Mouse (Mus musculus) stomach, embryonic 16.5 days (tissue): ENCODE data around the gene Pde4c. TPM values are rescaled to one million over a fixed set of nuclear protein-coding genes. Genes with fewer than 3 reads are reported as not detected.
A peak's percentile ranks its signal among the peaks of the same experiment; 100 is the strongest.

ENCODE experiments used
- ATAC-seq: fragments of 200-750 bp; cut with Nextera tagmentation; 2 replicates; pipeline ENCODE4 v1.8.0; 2017; ENCODE audit warnings: moderate number of reproducible peaks, moderate TSS enrichment; ENCODE audit not compliant: insufficient read depth, low FRiP score
- H3K27ac ChIP-seq: fragments of 300-500 bp; sonication (generic); 2 replicates; pipeline ENCODE4 v1.5.1; 2014; ENCODE audit warnings: low read length
- H3K27me3 ChIP-seq: fragments of 300-500 bp; sonication (generic); 2 replicates; pipeline ENCODE4 v1.6.1; 2014; ENCODE audit warnings: low read length, control low read depth, mixed read lengths; ENCODE audit not compliant: control insufficient read depth, insufficient read depth
- H3K36me3 ChIP-seq: fragments of 300-500 bp; sonication (generic); 2 replicates; pipeline ENCODE4 v1.6.1; 2014; ENCODE audit warnings: low read length; ENCODE audit not compliant: control insufficient read depth, insufficient read depth
- H3K4me1 ChIP-seq: fragments of 300-500 bp; sonication (generic); 2 replicates; pipeline ENCODE4 v1.6.1; 2014; ENCODE audit warnings: low read length, control low read depth, mixed read lengths; ENCODE audit not compliant: control insufficient read depth, insufficient read depth
- H3K4me2 ChIP-seq: fragments of 300-500 bp; sonication (generic); 2 replicates; pipeline ENCODE4 v1.6.1; 2014; ENCODE audit warnings: low read depth, low read length, mixed read lengths
- H3K4me3 ChIP-seq: fragments of 300-500 bp; sonication (generic); replicated peaks from 2 replicates; pipeline ENCODE4 v1.5.1; 2014; ENCODE audit warnings: mild to moderate bottlenecking, low read length
- H3K9ac ChIP-seq: fragments of 300-500 bp; sonication (generic); 2 replicates; pipeline ENCODE4 v1.6.1; 2014; ENCODE audit warnings: low read length
- H3K9me3 ChIP-seq: fragments of 300-500 bp; sonication (generic); replicated peaks from 2 replicates; pipeline ENCODE4 v1.6.1; 2016; ENCODE audit warnings: low read length, control low read depth; ENCODE audit not compliant: control insufficient read depth
- WGBS: fragments of 180-500 bp; shearing (Covaris S2); extraction: QIAGEN DNeasy Blood & Tissue Kit; methylation state at CpG from one replicate; pipeline ENCODE4 v1.1.7; 2014; 5-methylcytosine and 5-hydroxymethylcytosine counted together
- polyA plus RNA-seq: library from polyadenylated mRNA; unstranded; fragments of >200 nt; fragmentation: Nextera tagmentation; extraction: Ambion mirVana; gene quantifications from 2 replicates; pipeline ENCODE4 v1.2.1, GENCODE M21; 2015

Gene Pde4c
- polyA plus RNA-seq, 1 experiment from 2014 or later, result 0.23 TPM

DNA sequence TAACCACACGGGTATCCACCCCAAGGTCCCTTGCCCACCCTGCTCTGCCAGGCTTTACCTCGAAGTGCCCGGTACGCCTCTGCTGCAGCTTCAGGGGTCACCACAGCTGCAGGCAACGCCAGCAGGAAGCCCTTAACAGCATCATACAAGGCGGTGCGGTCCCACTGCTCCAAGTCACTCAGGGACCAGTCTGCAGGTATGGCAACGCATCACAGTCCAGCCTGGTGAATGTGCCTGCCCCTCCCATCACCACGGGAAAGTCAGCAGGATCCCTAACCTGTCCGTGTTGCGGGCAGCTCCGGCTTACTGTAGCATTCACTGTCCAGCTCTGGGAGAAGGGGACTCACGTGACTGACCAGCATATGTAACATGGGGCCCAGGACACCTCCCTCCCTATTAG lies 48.6 kb downstream of the Pde4c start:
- Histone ChIP-seq H3K9me3 (no peaks in the 10 kb centered on the region), H3K36me3 (peaks cover 41% of the 10 kb centered on the region)

DNA sequence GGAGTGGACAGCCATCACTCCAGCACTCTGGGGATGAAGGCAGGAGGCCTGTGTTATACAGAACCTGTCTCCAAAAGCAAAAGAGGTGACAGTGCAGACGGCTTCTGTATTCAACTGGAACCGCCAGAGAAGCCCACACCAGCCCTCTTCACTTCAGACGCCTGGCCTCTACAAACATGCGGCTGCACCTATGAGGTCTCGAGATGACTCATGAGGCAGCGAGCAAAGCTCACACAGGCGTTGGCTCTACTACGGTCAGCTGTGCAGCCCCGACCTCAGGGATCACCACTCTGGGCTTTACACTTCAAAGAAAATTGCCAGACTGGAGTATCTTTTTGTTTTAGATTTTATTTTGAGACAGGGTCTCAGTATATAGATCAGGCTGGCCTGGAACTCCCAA lies 49.4 kb downstream of the Pde4c start:
- Histone ChIP-seq H3K4me3 (no peak overlapping the region), H3K4me2 (peak overlapping the region; percentile 23; the same call in 1 of the 2 replicates), H3K27me3 (no peaks in the 10 kb centered on the region), H3K4me1 (peaks cover 48% of the 10 kb centered on the region), H3K27ac (peak overlapping the region; percentile 89), H3K9ac (peak overlapping the region; percentile 31; the same call in 1 of the 2 replicates), H3K36me3 (peaks cover 40% of the 10 kb centered on the region), H3K9me3 (no peaks in the 10 kb centered on the region)
- WGBS, result 64% methylated on average over 9 of the region's 9 CpGs
- no peak for ATAC-seq

More for the DNA sequence above, 48.6 kb downstream of the Pde4c start:
- Histone ChIP-seq H3K27me3 (no peaks in the 10 kb centered on the region), H3K27ac (no peak overlapping the region; the same call in 1 of the 2 replicates), H3K4me2 (0 out of 2 replicates have a peak overlapping the region, but pooled peaks have one; percentile 23), H3K4me1 (peaks cover 47% of the 10 kb centered on the region), H3K9ac (0 out of 2 replicates have a peak overlapping the region, but pooled peaks have one; percentile 21), H3K4me3 (no peak overlapping the region)
- ATAC-seq, result no peak
- WGBS, result 87% methylated on average over 13 of the region's 13 CpGs

GRCm38 (mm10) chr8:70773410-70773809 lies 49.9 kb downstream of the Pde4c start:
- H3K9ac ChIP-seq, result peak overlapping the region; percentile 98
- H3K4me3 ChIP-seq, result peak overlapping the region; percentile 5
- no peaks in the 10 kb centered on the region for H3K27me3 ChIP-seq
- H3K4me1 ChIP-seq, result peaks cover 51% of the 10 kb centered on the region
- WGBS, result 70% methylated on average over 5 of the region's 5 CpGs
- no peak for ATAC-seq
- peaks cover 35% of the 10 kb centered on the region for H3K36me3 ChIP-seq
- H3K9me3 ChIP-seq, result no peaks in the 10 kb centered on the region
- H3K4me2 ChIP-seq, result peak overlapping the region; percentile 41
- peak overlapping the region; percentile 89 for H3K27ac ChIP-seq

- H3K9me3 ChIP-seq, result no peaks in the 10 kb centered on the region
- H3K4me3 ChIP-seq, result peak overlapping the region; percentile 8
- H3K27ac ChIP-seq, result peak overlapping the region; percentile 89
- 29% methylated on average over 9 of the region's 9 CpGs for WGBS
- peak overlapping the region; percentile 98 for H3K9ac ChIP-seq
- H3K27me3 ChIP-seq, result no peaks in the 10 kb centered on the region
- ATAC-seq, result peak; percentile 22; the same call in 1 of the 2 replicates
- H3K36me3 ChIP-seq, result peaks cover 30% of the 10 kb centered on the region
- peak overlapping the region; percentile 41 for H3K4me2 ChIP-seq
- peaks cover 51% of the 10 kb centered on the region for H3K4me1 ChIP-seq
These were observed 50.3 kb downstream of the Pde4c start for GRCm38 (mm10) chr8:70773833-70774232.

GRCm38 (mm10) chr8:70774740-70775139 lies 51.2 kb downstream of the Pde4c start:
- no peaks in the 10 kb centered on the region for H3K27me3 ChIP-seq
- H3K4me3 ChIP-seq, result peak overlapping the region; percentile 8; the same call in 1 of the 2 replicates
- no peak for ATAC-seq
- peaks cover 28% of the 10 kb centered on the region for H3K36me3 ChIP-seq
- H3K9me3 ChIP-seq, result no peaks in the 10 kb centered on the region
- peaks cover 46% of the 10 kb centered on the region for H3K4me1 ChIP-seq
- peak overlapping the region; percentile 98 for H3K9ac ChIP-seq
- H3K4me2 ChIP-seq, result peak overlapping the region; percentile 69; the same call in 1 of the 2 replicates
- 95% methylated on average over 18 of the region's 18 CpGs for WGBS
- H3K27ac ChIP-seq, result peak overlapping the region; percentile 89

GRCm38 (mm10) chr8:70775227-70775626 lies 51.7 kb downstream of the Pde4c start:
- peaks cover 45% of the 10 kb centered on the region for H3K4me1 ChIP-seq
- H3K27me3 ChIP-seq, result no peaks in the 10 kb centered on the region
- WGBS, result 86% methylated on average over 5 of the region's 5 CpGs
- peak overlapping the region; percentile 69 for H3K4me2 ChIP-seq
- peak overlapping the region; percentile 98 for H3K9ac ChIP-seq
- peaks cover 28% of the 10 kb centered on the region for H3K36me3 ChIP-seq
- H3K9me3 ChIP-seq, result no peaks in the 10 kb centered on the region
- no peak overlapping the region for H3K27ac ChIP-seq
- no peak for ATAC-seq
- peak overlapping the region; percentile 90 for H3K4me3 ChIP-seq

GRCm38 (mm10) chr8:70775851-70776495 lies 52.5 kb downstream of the Pde4c start:
- ATAC-seq, result no peak

GRCm38 (mm10) chr8:70776496-70777444 lies 53.2 kb downstream of the Pde4c start, which contains the start of gene Pik3r2:
Gene Pik3r2, minus strand, starts transcription at chr8:70776713.
- WGBS, result under 1% methylated on average over 90 of the region's 94 CpGs
- Histone ChIP-seq H3K4me2 (peak within 1 kb of the TSS; percentile 69), H3K36me3 (peaks cover 22% of the 10 kb centered on the region), H3K4me3 (peak within 1 kb of the TSS; percentile 90), H3K27ac (peak within 1 kb of the TSS; percentile 100), H3K9ac (peak within 1 kb of the TSS; percentile 98), H3K4me1 (peaks cover 45% of the 10 kb centered on the region), H3K9me3 (no peaks in the 10 kb centered on the region), H3K27me3 (no peaks in the 10 kb centered on the region)
- ATAC-seq, result peak; percentile 92

More at GRCm38 (mm10) chr8:70775851-70776495, 52.5 kb downstream of the Pde4c start:
- Histone ChIP-seq H3K27ac (peak overlapping the region; percentile 73), H3K9me3 (no peaks in the 10 kb centered on the region), H3K4me2 (peak overlapping the region; percentile 69), H3K4me3 (peak overlapping the region; percentile 90), H3K27me3 (no peaks in the 10 kb centered on the region), H3K36me3 (peaks cover 29% of the 10 kb centered on the region), H3K4me1 (peaks cover 45% of the 10 kb centered on the region), H3K9ac (peak overlapping the region; percentile 98)
- WGBS, result 2% methylated on average over 34 of the region's 34 CpGs
